Mouse (Mus musculus) limb, embryonic 15.5 days (tissue): ENCODE data around the gene Gpr146. TPM values are rescaled to one million over a fixed set of nuclear protein-coding genes. Genes with fewer than 3 reads are reported as not detected.
"Not testable (repeated sequence)": the region's sequence is repeated elsewhere in the genome, so short reads cannot be mapped to it uniquely, and the experiment has no call there.

Experiments
- ATAC-seq: fragments of 200-750 bp; cut with Nextera tagmentation; 2 replicates; pipeline ENCODE4 v1.8.0; 2017; ENCODE audit warnings: low read depth, moderate TSS enrichment; ENCODE audit not compliant: insufficient number of reproducible peaks, low FRiP score, low TSS enrichment
- H3K27ac ChIP-seq: fragments of 300-500 bp; sonication (generic); 2 replicates; pipeline ENCODE4 v1.5.1; 2015; ENCODE audit warnings: moderate library complexity, mild to moderate bottlenecking, inconsistent platforms
- H3K27me3 ChIP-seq: fragments of 300-500 bp; sonication (generic); 2 replicates; pipeline ENCODE4 v1.6.1; 2015; ENCODE audit warnings: inconsistent platforms
- H3K36me3 ChIP-seq: fragments of 300-500 bp; sonication (generic); 2 replicates; pipeline ENCODE4 v1.6.1; 2015; ENCODE audit warnings: inconsistent platforms
- H3K4me1 ChIP-seq: fragments of 300-500 bp; sonication (generic); 2 replicates; pipeline ENCODE4 v1.6.1; 2015; ENCODE audit warnings: inconsistent platforms
- H3K4me2 ChIP-seq: fragments of 300-500 bp; sonication (generic); 2 replicates; pipeline ENCODE4 v1.6.1; 2015; ENCODE audit warnings: mild to moderate bottlenecking, inconsistent platforms
- H3K4me3 ChIP-seq: fragments of 300-500 bp; sonication (generic); 2 replicates; pipeline ENCODE4 v1.5.1; 2015; ENCODE audit warnings: mild to moderate bottlenecking, inconsistent platforms
- H3K9ac ChIP-seq: fragments of 300-500 bp; sonication (generic); 2 replicates; pipeline ENCODE4 v1.6.1; 2015; ENCODE audit warnings: inconsistent platforms
- H3K9me3 ChIP-seq: fragments of 300-500 bp; sonication (generic); 2 replicates; pipeline ENCODE4 v1.6.1; 2016; ENCODE audit warnings: inconsistent platforms
- WGBS: fragments of 180-500 bp; shearing (Covaris S2); methylation state at CpG from one replicate; pipeline ENCODE4 v1.1.7; 2015; 5-methylcytosine and 5-hydroxymethylcytosine counted together
- polyA plus RNA-seq: library from polyadenylated mRNA; unstranded; fragments of >200 nt; fragmentation: Nextera tagmentation; extraction: Ambion mirVana; gene quantifications from 2 replicates; pipeline ENCODE4 v1.2.1, GENCODE M21; 2015

The Gpr146 gene
- polyA plus RNA-seq, 1 experiment from 2014 or later: 2.6 TPM

GRCm38 (mm10) chr5:139387329-139388194 is 10.1 kb downstream of the Gpr146 start:
- Histone ChIP-seq H3K4me3 (no peak overlapping the region), H3K27ac (peak overlapping the region; percentile 82), H3K36me3 (no peaks in the 10 kb centered on the region), H3K27me3 (no peaks in the 10 kb centered on the region), H3K4me1 (peaks cover 43% of the 10 kb centered on the region), H3K4me2 (no peak overlapping the region), H3K9ac (no peak overlapping the region), H3K9me3 (no peaks in the 10 kb centered on the region)
- ATAC-seq: 0 out of 2 replicates have a peak, but pooled peaks have one; percentile 31
- WGBS: 56% methylated on average over 10 of the region's 10 CpGs

- Histone ChIP-seq H3K36me3 (peaks cover 5% of the 10 kb centered on the region; the same call in 1 of the 2 replicates), H3K9ac (no peak overlapping the region), H3K4me2 (no peak overlapping the region), H3K27me3 (no peaks in the 10 kb centered on the region), H3K4me1 (peaks cover 41% of the 10 kb centered on the region), H3K4me3 (no peak overlapping the region), H3K27ac (peak overlapping the region; percentile 82), H3K9me3 (no peaks in the 10 kb centered on the region)
- ATAC-seq: no peak
- WGBS: 52% methylated on average over 4 of the region's 4 CpGs
These were observed 10.7 kb downstream of the Gpr146 start for GRCm38 (mm10) chr5:139388195-139388570.

- H3K27me3 ChIP-seq: no peaks in the 10 kb centered on the region
- WGBS: 40% methylated on average over 17 of the region's 17 CpGs
- ATAC-seq: no peak
These were observed 11.5 kb downstream of the Gpr146 start for GRCm38 (mm10) chr5:139388694-139389675.

GRCm38 (mm10) chr5:139389676-139390061 is 12.2 kb downstream of the Gpr146 start:
- no peak overlapping the region for H3K9ac ChIP-seq
- peaks cover 37% of the 10 kb centered on the region for H3K4me1 ChIP-seq
- H3K27ac ChIP-seq: peak overlapping the region; percentile 82
- no peak overlapping the region; the same call in 1 of the 2 replicates for H3K4me2 ChIP-seq
- 16% methylated on average over 6 of the region's 6 CpGs for WGBS
- ATAC-seq: no peak; the same call in 1 of the 2 replicates
- H3K9me3 ChIP-seq: no peaks in the 10 kb centered on the region
- no peaks in the 10 kb centered on the region for H3K27me3 ChIP-seq
- no peak overlapping the region for H3K4me3 ChIP-seq
- peaks cover 9% of the 10 kb centered on the region; the same call in 1 of the 2 replicates for H3K36me3 ChIP-seq

More at GRCm38 (mm10) chr5:139388694-139389675, 11.5 kb downstream of the Gpr146 start:
- H3K36me3 ChIP-seq: peaks cover 9% of the 10 kb centered on the region; the same call in 1 of the 2 replicates
- H3K9me3 ChIP-seq: no peaks in the 10 kb centered on the region
- H3K4me3 ChIP-seq: no peak overlapping the region
- H3K4me1 ChIP-seq: peaks cover 41% of the 10 kb centered on the region
- no peak overlapping the region for H3K4me2 ChIP-seq
- peak overlapping the region; percentile 82 for H3K27ac ChIP-seq
- no peak overlapping the region for H3K9ac ChIP-seq

GRCm38 (mm10) chr5:139390324-139391119 is 13.0 kb downstream of the Gpr146 start:
- not testable (repeated sequence) for H3K4me2 ChIP-seq, H3K4me3 ChIP-seq, H3K36me3 ChIP-seq, H3K9ac ChIP-seq, H3K9me3 ChIP-seq, H3K27ac ChIP-seq, H3K27me3 ChIP-seq, ATAC-seq
- 75% methylated on average over 5 of the region's 5 CpGs for WGBS
- peaks cover 39% of the 10 kb centered on the region for H3K4me1 ChIP-seq

GRCm38 (mm10) chr5:139391309-139391990 is 14.0 kb downstream of the Gpr146 start:
- Histone ChIP-seq H3K36me3 (peaks cover 9% of the 10 kb centered on the region; the same call in 1 of the 2 replicates), H3K27ac (no peak overlapping the region), H3K4me1 (peaks cover 39% of the 10 kb centered on the region), H3K9ac (no peak overlapping the region), H3K4me2 (no peak overlapping the region), H3K9me3 (no peaks in the 10 kb centered on the region), H3K27me3 (no peaks in the 10 kb centered on the region), H3K4me3 (no peak overlapping the region)
- no peak for ATAC-seq
- WGBS: 66% methylated on average over 11 of the region's 11 CpGs

GRCm38 (mm10) chr5:139392219-139393196 is 15.0 kb downstream of the Gpr146 start:
- Histone ChIP-seq H3K36me3 (peaks cover 9% of the 10 kb centered on the region; the same call in 1 of the 2 replicates), H3K27ac (no peak overlapping the region), H3K9me3 (no peaks in the 10 kb centered on the region), H3K4me2 (no peak overlapping the region), H3K4me3 (no peak overlapping the region), H3K27me3 (no peaks in the 10 kb centered on the region), H3K9ac (no peak overlapping the region; the same call in 1 of the 2 replicates), H3K4me1 (peaks cover 37% of the 10 kb centered on the region)
- 92% methylated on average over 37 of the region's 37 CpGs for WGBS
- ATAC-seq: no peak

GRCm38 (mm10) chr5:139393197-139393588 is 15.7 kb downstream of the Gpr146 start:
- Histone ChIP-seq H3K36me3 (peaks cover 9% of the 10 kb centered on the region; the same call in 1 of the 2 replicates), H3K9ac (no peak overlapping the region), H3K27ac (no peak overlapping the region), H3K4me1 (peaks cover 31% of the 10 kb centered on the region), H3K4me2 (no peak overlapping the region), H3K27me3 (no peaks in the 10 kb centered on the region), H3K9me3 (no peaks in the 10 kb centered on the region), H3K4me3 (no peak overlapping the region)
- WGBS: 91% methylated on average over 16 of the region's 16 CpGs
- ATAC-seq: no peak

- no peak overlapping the region for H3K9ac ChIP-seq
- peaks cover 9% of the 10 kb centered on the region; the same call in 1 of the 2 replicates for H3K36me3 ChIP-seq
- WGBS: 61% methylated on average over 7 of the region's 7 CpGs
- peaks cover 26% of the 10 kb centered on the region for H3K4me1 ChIP-seq
- no peak overlapping the region for H3K4me3 ChIP-seq
- ATAC-seq: no peak
- H3K9me3 ChIP-seq: no peaks in the 10 kb centered on the region
- no peak overlapping the region for H3K27ac ChIP-seq
- H3K4me2 ChIP-seq: no peak overlapping the region
- no peaks in the 10 kb centered on the region for H3K27me3 ChIP-seq
These were observed 16.9 kb downstream of the Gpr146 start for GRCm38 (mm10) chr5:139394399-139394798.

- H3K9me3 ChIP-seq: no peaks in the 10 kb centered on the region
- H3K36me3 ChIP-seq: peaks cover 9% of the 10 kb centered on the region; the same call in 1 of the 2 replicates
- H3K4me2 ChIP-seq: no peak overlapping the region
- H3K9ac ChIP-seq: no peak overlapping the region
- H3K27me3 ChIP-seq: no peaks in the 10 kb centered on the region
- ATAC-seq: no peak
- no peak overlapping the region for H3K27ac ChIP-seq
- peaks cover 18% of the 10 kb centered on the region for H3K4me1 ChIP-seq
- WGBS: 90% methylated on average over 4 of the region's 4 CpGs
- no peak overlapping the region for H3K4me3 ChIP-seq
These were observed 18.0 kb downstream of the Gpr146 start for GRCm38 (mm10) chr5:139395528-139395927.
